Mouse (Mus musculus) forebrain, embryonic 15.5 days (tissue): ENCODE measurements around the gene Nrm. TPM values are rescaled to one million over a fixed set of nuclear protein-coding genes. Genes with fewer than 3 reads are reported as not detected.

Experiments
- ATAC-seq: fragments of 200-750 bp; cut with Nextera tagmentation; replicated peaks from 2 replicates; pipeline ENCODE4 v1.8.0; 2017; ENCODE audit warnings: mild to moderate bottlenecking, moderate TSS enrichment, moderate library complexity
- H3K27ac ChIP-seq: fragments of 300-500 bp; sonication (generic); replicated peaks from 2 replicates; pipeline ENCODE4 v1.5.1; 2015; ENCODE audit warnings: mild to moderate bottlenecking, inconsistent platforms
- H3K27me3 ChIP-seq: fragments of 300-500 bp; sonication (generic); 2 replicates; pipeline ENCODE4 v1.6.1; 2015; ENCODE audit warnings: inconsistent platforms
- H3K36me3 ChIP-seq: fragments of 300-500 bp; sonication (generic); 2 replicates; pipeline ENCODE4 v1.6.1; 2015; ENCODE audit warnings: mild to moderate bottlenecking, inconsistent platforms
- H3K4me1 ChIP-seq: fragments of 300-500 bp; sonication (generic); 2 replicates; pipeline ENCODE4 v1.6.1; 2015; ENCODE audit warnings: inconsistent platforms
- H3K4me2 ChIP-seq: fragments of 300-500 bp; sonication (generic); replicated peaks from 2 replicates; pipeline ENCODE4 v1.6.1; 2015; ENCODE audit warnings: mild to moderate bottlenecking, inconsistent platforms
- H3K4me3 ChIP-seq: fragments of 300-500 bp; sonication (generic); 2 replicates; pipeline ENCODE4 v1.5.1; 2015; ENCODE audit warnings: mild to moderate bottlenecking, inconsistent platforms
- H3K9ac ChIP-seq: fragments of 300-500 bp; sonication (generic); replicated peaks from 2 replicates; pipeline ENCODE4 v1.6.1; 2015; ENCODE audit warnings: mild to moderate bottlenecking, inconsistent platforms
- H3K9me3 ChIP-seq: fragments of 300-500 bp; sonication (generic); 2 replicates; pipeline ENCODE4 v1.6.1; 2016; ENCODE audit warnings: inconsistent platforms
- WGBS: fragments of 180-500 bp; shearing (Covaris S2); methylation state at CpG from one replicate; pipeline ENCODE4 v1.1.7; 2015; ENCODE audit warnings: mixed read lengths; 5-methylcytosine and 5-hydroxymethylcytosine counted together
- polyA plus RNA-seq: library from polyadenylated mRNA; unstranded; fragments of >200 nt; fragmentation: Nextera tagmentation; extraction: Ambion mirVana; gene quantifications from 2 replicates; pipeline ENCODE4 v1.2.1, GENCODE M21; 2015

Gene Nrm
- polyA plus RNA-seq, 1 experiment from 2014 or later: 24.5 TPM

GRCm38 (mm10) chr17:35870151-35870883, 9.2 kb downstream of the Nrm start:
- Histone ChIP-seq H3K4me1 (peaks cover 68% of the 10 kb centered on the region), H3K4me2 (peak overlapping the region; percentile 76), H3K27ac (peak overlapping the region; percentile 47; the same call in 1 of the 2 replicates), H3K9ac (peak overlapping the region; percentile 89), H3K9me3 (no peaks in the 10 kb centered on the region), H3K4me3 (peak overlapping the region; percentile 64), H3K36me3 (peaks cover 15% of the 10 kb centered on the region), H3K27me3 (no peaks in the 10 kb centered on the region)
- no peak for ATAC-seq
- WGBS: 74% methylated on average over 9 of the region's 9 CpGs

DNA sequence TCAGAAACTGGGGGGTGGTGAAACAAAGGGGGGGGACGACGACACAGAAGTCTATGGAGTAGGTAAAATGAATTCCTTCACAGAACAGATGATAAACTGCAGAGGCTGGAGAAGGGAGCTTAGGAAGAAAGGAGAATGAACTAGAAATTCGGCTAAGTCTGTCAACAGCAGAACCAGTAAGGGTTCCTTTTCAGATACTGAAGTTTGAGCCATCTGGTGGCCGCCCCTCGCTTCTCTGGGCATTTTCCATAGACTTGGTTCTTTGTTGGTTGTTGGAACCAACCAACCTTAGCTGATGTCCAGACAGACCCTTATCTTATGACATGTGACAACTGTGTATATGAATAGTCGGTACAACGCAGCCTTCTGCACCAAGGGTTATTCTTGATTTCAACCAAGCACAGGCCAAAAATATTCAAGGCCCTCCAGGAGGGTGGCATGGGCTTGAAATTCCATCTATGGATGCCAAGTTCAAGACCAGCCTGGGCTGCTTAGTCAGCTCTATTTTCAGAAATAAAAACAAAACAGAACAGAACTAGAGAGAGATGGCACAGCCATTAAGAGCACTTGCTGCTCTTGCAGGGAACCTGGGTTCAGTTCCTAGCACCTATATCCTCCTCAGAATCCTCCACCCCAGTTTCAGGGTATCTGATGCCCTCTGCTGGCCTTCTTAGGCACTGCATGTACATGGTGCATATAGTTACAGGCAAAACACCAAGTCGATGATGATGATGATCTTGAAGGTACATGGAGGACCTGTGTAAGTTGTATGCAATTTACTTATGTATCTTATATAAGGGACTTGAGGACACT, 10.0 kb downstream of the Nrm start:
- ATAC-seq: no peak
- Histone ChIP-seq H3K9ac (peak overlapping the region; percentile 89), H3K9me3 (no peaks in the 10 kb centered on the region), H3K4me2 (peak overlapping the region; percentile 76), H3K36me3 (peaks cover 16% of the 10 kb centered on the region), H3K27ac (peak overlapping the region; percentile 47; the same call in 1 of the 2 replicates), H3K4me1 (peaks cover 68% of the 10 kb centered on the region), H3K27me3 (no peaks in the 10 kb centered on the region), H3K4me3 (peak overlapping the region; percentile 64; the same call in 1 of the 2 replicates)
- WGBS: 90% methylated on average over 8 of the region's 8 CpGs

DNA sequence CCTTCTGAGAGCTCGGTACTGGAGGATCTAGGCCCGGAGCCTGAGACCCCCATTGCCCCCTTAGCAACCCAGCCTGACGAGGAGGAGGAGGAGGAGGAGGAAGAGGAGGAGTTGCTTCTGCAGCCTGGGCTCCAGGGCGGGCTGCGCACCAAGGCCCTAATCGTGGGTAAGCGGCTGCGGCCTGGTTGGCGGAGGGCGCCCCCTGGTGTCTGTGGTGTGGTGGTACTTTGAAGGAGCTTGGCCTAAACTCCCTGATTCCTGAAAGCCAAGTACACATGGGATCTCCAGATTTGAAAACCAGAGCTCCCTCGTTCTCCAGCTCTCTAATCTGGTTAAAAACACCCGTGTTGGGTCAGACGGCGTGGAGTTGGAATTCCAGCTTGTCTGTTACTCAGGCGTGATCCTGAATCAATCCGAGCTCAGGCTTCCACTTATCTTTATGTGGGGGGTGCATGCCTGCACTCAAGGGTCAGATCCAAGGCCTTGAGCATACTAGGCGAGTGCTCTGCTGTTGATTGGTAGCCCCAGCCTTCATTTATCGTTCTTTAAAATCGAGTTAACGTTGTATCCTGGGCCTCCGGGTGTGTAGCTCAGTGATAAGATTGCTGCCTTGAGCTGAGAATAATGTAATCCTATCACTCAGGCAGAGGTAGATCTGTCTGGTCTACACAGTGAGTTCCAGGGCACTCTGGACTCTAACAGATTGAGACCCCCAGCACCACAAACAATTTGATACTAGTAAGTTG, 12.8 kb downstream of the Nrm start:
- ATAC-seq: peak; percentile 32
- peaks cover 46% of the 10 kb centered on the region for H3K4me1 ChIP-seq
- no peaks in the 10 kb centered on the region for H3K9me3 ChIP-seq
- no peaks in the 10 kb centered on the region for H3K27me3 ChIP-seq
- H3K4me2 ChIP-seq: peak overlapping the region; percentile 9; the same call in 1 of the 2 replicates
- 34% methylated on average over 21 of the region's 21 CpGs for WGBS
- H3K4me3 ChIP-seq: no peak overlapping the region
- 0 out of 2 replicates have a peak overlapping the region, but pooled peaks have one; percentile 11 for H3K27ac ChIP-seq
- H3K9ac ChIP-seq: peak overlapping the region; percentile 30; the same call in 1 of the 2 replicates
- H3K36me3 ChIP-seq: peaks cover 19% of the 10 kb centered on the region

GRCm38 (mm10) chr17:35874721-35875120, 13.6 kb downstream of the Nrm start:
- Histone ChIP-seq H3K9me3 (no peaks in the 10 kb centered on the region), H3K4me1 (peaks cover 40% of the 10 kb centered on the region)
- no peak for ATAC-seq

GRCm38 (mm10) chr17:35879245-35880057, 18.3 kb downstream of the Nrm start, which contains the start of gene Dhx16:
Gene Dhx16 (plus strand): TSS chr17:35879819.
- H3K9me3 ChIP-seq: no peaks in the 10 kb centered on the region
- peaks cover 16% of the 10 kb centered on the region for H3K4me1 ChIP-seq
- peak within 1 kb of the TSS; percentile 87 for H3K4me2 ChIP-seq
- peak within 1 kb of the TSS; percentile 82 for H3K4me3 ChIP-seq
- H3K27ac ChIP-seq: peak within 1 kb of the TSS; percentile 77
- H3K36me3 ChIP-seq: peaks cover 42% of the 10 kb centered on the region
- peak within 1 kb of the TSS; percentile 76 for H3K9ac ChIP-seq
- 5% methylated on average over 66 of the region's 66 CpGs for WGBS
- ATAC-seq: peak; percentile 93
- no peaks in the 10 kb centered on the region for H3K27me3 ChIP-seq

More at GRCm38 (mm10) chr17:35874721-35875120, 13.6 kb downstream of the Nrm start:
- Histone ChIP-seq H3K27me3 (no peaks in the 10 kb centered on the region), H3K4me2 (no peak overlapping the region), H3K36me3 (peaks cover 19% of the 10 kb centered on the region), H3K9ac (no peak overlapping the region), H3K4me3 (no peak overlapping the region), H3K27ac (no peak overlapping the region)
- 84% methylated on average over 6 of the region's 6 CpGs for WGBS

DNA sequence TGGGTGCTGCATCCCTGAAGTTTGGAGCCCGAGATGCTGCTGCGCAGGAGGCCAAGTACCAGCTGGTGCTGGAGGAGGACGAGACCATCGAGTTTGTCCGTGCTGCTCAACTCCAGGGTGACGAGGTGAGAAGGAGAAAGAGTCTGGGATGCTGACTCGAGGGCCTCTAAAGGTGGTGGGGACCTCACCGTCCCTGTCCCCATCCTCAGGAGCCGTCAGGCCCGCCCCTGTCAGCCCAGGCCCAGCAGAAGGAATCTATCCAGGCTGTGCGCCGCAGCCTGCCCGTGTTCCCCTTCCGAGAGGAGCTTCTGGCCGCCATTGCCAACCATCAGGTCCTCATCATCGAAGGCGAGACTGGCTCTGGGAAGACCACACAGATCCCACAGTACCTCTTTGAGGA, 21.8 kb downstream of the Nrm start:
- H3K9ac ChIP-seq: no peak overlapping the region
- H3K4me2 ChIP-seq: no peak overlapping the region
- peaks cover 16% of the 10 kb centered on the region for H3K4me1 ChIP-seq
- H3K27ac ChIP-seq: no peak overlapping the region
- ATAC-seq: no peak
- no peak overlapping the region for H3K4me3 ChIP-seq
- H3K36me3 ChIP-seq: peaks cover 61% of the 10 kb centered on the region
- H3K27me3 ChIP-seq: no peaks in the 10 kb centered on the region
- H3K9me3 ChIP-seq: no peaks in the 10 kb centered on the region
- WGBS: 90% methylated on average over 17 of the region's 17 CpGs

GRCm38 (mm10) chr17:35883777-35884176, 22.7 kb downstream of the Nrm start:
- Histone ChIP-seq H3K27ac (no peak overlapping the region), H3K36me3 (peaks cover 69% of the 10 kb centered on the region), H3K4me1 (peaks cover 16% of the 10 kb centered on the region), H3K27me3 (no peaks in the 10 kb centered on the region), H3K4me3 (no peak overlapping the region), H3K9ac (no peak overlapping the region), H3K4me2 (no peak overlapping the region), H3K9me3 (no peaks in the 10 kb centered on the region)
- no peak for ATAC-seq
- WGBS: 96% methylated on average over 14 of the region's 14 CpGs

GRCm38 (mm10) chr17:35887725-35888124, 26.6 kb downstream of the Nrm start:
- no peak overlapping the region for H3K27ac ChIP-seq
- no peak overlapping the region for H3K4me2 ChIP-seq
- ATAC-seq: no peak
- no peaks in the 10 kb centered on the region for H3K4me1 ChIP-seq
- 79% methylated on average over 15 of the region's 17 CpGs for WGBS
- H3K4me3 ChIP-seq: no peak overlapping the region
- H3K9me3 ChIP-seq: no peaks in the 10 kb centered on the region
- peaks cover 89% of the 10 kb centered on the region for H3K36me3 ChIP-seq
- no peaks in the 10 kb centered on the region for H3K27me3 ChIP-seq
- no peak overlapping the region for H3K9ac ChIP-seq

- peak; percentile 93 for ATAC-seq
- Histone ChIP-seq H3K9me3 (no peaks in the 10 kb centered on the region), H3K9ac (peak within 1 kb of the TSS; percentile 87), H3K36me3 (peaks cover 63% of the 10 kb centered on the region), H3K4me2 (peak within 1 kb of the TSS; percentile 95), H3K4me3 (peak within 1 kb of the TSS; percentile 66), H3K4me1 (peaks cover 21% of the 10 kb centered on the region), H3K27ac (peak within 1 kb of the TSS; percentile 94), H3K27me3 (no peaks in the 10 kb centered on the region)
- under 1% methylated on average over 62 of the region's 86 CpGs for WGBS
Measured at GRCm38 (mm10) chr17:35896781-35897643, 35.9 kb downstream of the Nrm start, which contains the start of gene 2310061I04Rik. Gene 2310061I04Rik (minus strand): TSS chr17:35897431.
